Mouse (Mus musculus): ENCODE results near the gene Sycp2l.
"Not testable (repeated sequence)": the region's sequence is repeated elsewhere in the genome, so short reads cannot be mapped to it uniquely, and the experiment has no call there.

The Sycp2l gene

GRCm38 (mm10) chr13:41128326-41128725 is 14.2 kb downstream of the Sycp2l start:
- no peak for DNase-seq (ENCODE audit: low spot score)

GRCm38 (mm10) chr13:41129061-41129460 is 15.0 kb downstream of the Sycp2l start:
- DNase-seq (ENCODE audit: low spot score), result no peak

GRCm38 (mm10) chr13:41134901-41135300 is 20.8 kb downstream of the Sycp2l start:
- peak; percentile 57 for DNase-seq (ENCODE audit: low spot score)

GRCm38 (mm10) chr13:41145433-41145970 is 31.4 kb downstream of the Sycp2l start:
- DNase-seq (ENCODE audit: low spot score), result no peak

GRCm38 (mm10) chr13:41146271-41146670 is 32.2 kb downstream of the Sycp2l start:
- peak; percentile 49 for DNase-seq (ENCODE audit: low spot score)

- no peak for DNase-seq (ENCODE audit: low spot score)
These were observed 39.0 kb downstream of the Sycp2l start for GRCm38 (mm10) chr13:41153146-41153545.

GRCm38 (mm10) chr13:41158426-41158825 is 44.3 kb downstream of the Sycp2l start:
- no peak for DNase-seq (ENCODE audit: low spot score)

GRCm38 (mm10) chr13:41187886-41188285 is 73.8 kb downstream of the Sycp2l start:
- no peak for DNase-seq (ENCODE audit: low spot score)

GRCm38 (mm10) chr13:41195640-41196333 is 81.7 kb downstream of the Sycp2l start:
- DNase-seq (ENCODE audit: low spot score), result peak; percentile 41

GRCm38 (mm10) chr13:41200861-41201260 is 86.8 kb downstream of the Sycp2l start:
- DNase-seq (ENCODE audit: low spot score), result no peak

- no peak for DNase-seq (ENCODE audit: low spot score)
These were observed 89.2 kb downstream of the Sycp2l start for GRCm38 (mm10) chr13:41203289-41203688.

GRCm38 (mm10) chr13:41203691-41204090 is 89.6 kb downstream of the Sycp2l start:
- no peak for DNase-seq (ENCODE audit: low spot score)

- not testable (repeated sequence) for DNase-seq (ENCODE audit: low spot score)
These were observed 91.5 kb downstream of the Sycp2l start for GRCm38 (mm10) chr13:41205568-41205967.

- no peak for DNase-seq (ENCODE audit: low spot score)
These were observed 92.1 kb downstream of the Sycp2l start for GRCm38 (mm10) chr13:41206241-41206640.

GRCm38 (mm10) chr13:41211276-41211675 is 97.2 kb downstream of the Sycp2l start:
- DNase-seq (ENCODE audit: low spot score), result no peak

GRCm38 (mm10) chr13:41212558-41213322 is 98.6 kb downstream of the Sycp2l start:
- peak; percentile 31 for DNase-seq (ENCODE audit: low spot score)

GRCm38 (mm10) chr13:41215669-41216068 is 101.6 kb downstream of the Sycp2l start:
- DNase-seq (ENCODE audit: low spot score), result no peak

GRCm38 (mm10) chr13:41216236-41216635 is 102.1 kb downstream of the Sycp2l start:
- DNase-seq (ENCODE audit: low spot score), result no peak

- no peak for DNase-seq (ENCODE audit: low spot score)
These were observed 104.9 kb downstream of the Sycp2l start for GRCm38 (mm10) chr13:41219056-41219455.

GRCm38 (mm10) chr13:41219687-41220303 is 105.7 kb downstream of the Sycp2l start:
- no peak for DNase-seq (ENCODE audit: low spot score)

- DNase-seq (ENCODE audit: low spot score), result peak; percentile 85
These were observed 106.3 kb downstream of the Sycp2l start, which contains the start of gene Elovl2 for GRCm38 (mm10) chr13:41220304-41220834. Elovl2 (minus strand) TSS chr13:41220405.

Measured in yolk sac, embryonic 10.5 days (tissue).